Mouse (Mus musculus) leukemia stem cell, adult 10-12 weeks (primary cell): ENCODE data around the gene Dydc2. TPM values are rescaled to one million over a fixed set of nuclear protein-coding genes. Genes with fewer than 3 reads are reported as not detected.

Experiments
- polyA plus RNA-seq: library from polyadenylated mRNA; stranded (reverse); fragments of >175 nt; gene quantifications from 2 replicates; pipeline ENCODE4 v1.2.3, GENCODE M21; 2012; ENCODE audit warnings: low replicate concordance

Dydc2 gene
- not detected in 2 replicates for polyA plus RNA-seq

DNA sequence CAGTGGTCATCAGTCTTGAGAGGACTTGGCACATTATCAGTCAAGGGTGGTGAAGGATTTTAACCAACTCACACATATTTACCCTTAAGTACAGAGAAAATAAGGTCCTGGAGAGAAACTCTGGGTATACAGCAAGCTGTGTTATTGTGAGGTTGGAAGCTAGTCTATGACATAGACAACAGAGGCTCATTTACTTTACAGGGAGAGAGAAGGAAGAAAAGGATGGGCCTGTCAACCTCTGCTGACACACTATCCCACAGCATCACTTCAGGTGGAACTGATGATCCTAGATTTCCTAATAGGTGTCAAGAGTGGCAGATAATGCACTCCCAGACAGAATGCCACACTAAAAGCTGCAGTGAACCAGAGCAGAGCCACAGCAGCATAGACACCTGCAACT lies at the start of gene Dydc2:
Gene Dydc2, minus strand, starts transcription at position 101 of the 400 bp plus-strand sequence.

DNA sequence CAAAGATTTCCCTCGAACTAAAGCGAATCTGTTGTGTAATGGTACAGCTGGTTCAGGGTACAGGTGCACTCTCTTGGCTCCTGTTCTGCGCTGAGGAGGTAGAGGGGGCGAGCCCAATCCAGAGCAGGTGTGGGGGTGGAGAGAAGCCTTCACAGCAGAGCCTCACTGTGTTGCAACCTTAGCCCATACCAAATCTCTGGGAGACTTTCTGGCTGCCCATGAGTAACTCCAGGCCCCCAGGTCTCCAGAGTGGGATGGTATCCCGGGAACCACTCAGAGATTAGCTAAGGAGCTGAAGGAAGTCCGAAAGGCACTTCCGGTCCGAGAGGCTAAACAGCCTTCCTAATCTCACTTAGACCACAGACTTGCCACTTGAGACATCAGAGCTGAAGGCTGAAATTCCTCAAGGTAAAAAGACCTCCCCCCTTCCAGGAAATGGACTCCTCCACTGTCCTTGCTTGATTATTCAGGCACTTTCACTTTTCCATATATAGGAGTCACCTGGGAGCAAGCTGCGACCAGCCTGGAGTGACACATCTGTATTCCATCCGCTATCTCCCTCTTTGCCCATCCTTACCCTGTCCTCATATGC lies 35.9 kb upstream of the Dydc2 start, which contains the start of gene Mat1a:
Gene Mat1a, plus strand, starts transcription at position 183 of the 592 bp plus-strand sequence.

GRCm38 (mm10) chr14:41072229-41072943 lies 3.4 kb upstream of the Dydc2 start, which contains the start of gene Dydc1:
Gene Dydc1, plus strand, starts transcription at chr14:41072911.

GRCm38 (mm10) chr14:41013630-41014613 lies 55.1 kb downstream of the Dydc2 start, which contains the start of gene Fam213a:
Gene Fam213a, minus strand, starts transcription at chr14:41013788.

Other genes starting within 250 kb of the Dydc2 start
- 0.10 and 0.22 TPM in 2 replicates for gene Sh2d4b, start 175.9 kb downstream of the Dydc2 start, polyA plus RNA-seq
- gene Tspan14, start 102.4 kb downstream of the Dydc2 start, polyA plus RNA-seq: 1.5 and 7.6 TPM in 2 replicates
- gene Fam213a, start 55.4 kb downstream of the Dydc2 start, polyA plus RNA-seq: 15.4 and 34.7 TPM in 2 replicates
- not detected in 2 replicates for gene Dydc1, start 3.7 kb upstream of the Dydc2 start, polyA plus RNA-seq
- not detected in 2 replicates for gene Mat1a, start 35.8 kb upstream of the Dydc2 start, polyA plus RNA-seq
- gene Sftpa1, start 62.6 kb upstream of the Dydc2 start, polyA plus RNA-seq: not detected in 2 replicates
- gene Mbl1, start 82.2 kb upstream of the Dydc2 start, polyA plus RNA-seq: not detected in 2 replicates
- not detected in 2 replicates for gene Sftpd, start 115.9 kb upstream of the Dydc2 start, polyA plus RNA-seq
- gene Gm2832, start 209.6 kb upstream of the Dydc2 start, polyA plus RNA-seq: not detected in 2 replicates